Mouse (Mus musculus): ENCODE measurements at regions not wholly inside any gene's neighbourhood (a gene's known extent, or its start where the extent isn't known, plus 50 kb on each side); places are given as distances from the start of the nearest gene placed in this dataset.

GRCm38 (mm10) chr19:19942697-19943096 is 448.0 kb downstream of the Anxa1 start:
- TF ChIP-seq CTCF (IDR thresholded peaks at IDR 0.05), result no peak
- TF ChIP-seq POLR2A (IDR thresholded peaks at IDR 0.05; ENCODE audit: insufficient read depth, low read depth, low read length), result no peak
- no peak for TF ChIP-seq EP300 (IDR thresholded peaks at IDR 0.05; ENCODE audit: insufficient read depth, low read depth, low read length)
